Mouse (Mus musculus) kidney, postnatal 0 days (tissue): Measurements from ENCODE around the gene Kcnd2. TPM values are rescaled to one million over a fixed set of nuclear protein-coding genes. Genes with fewer than 3 reads are reported as not detected.

Experiments
- ATAC-seq: fragments of 200-750 bp; cut with Nextera tagmentation; replicated peaks from 2 replicates; pipeline ENCODE4 v1.8.0; 2017; ENCODE audit warnings: low read depth, moderate number of reproducible peaks, moderate TSS enrichment, moderate library complexity; ENCODE audit not compliant: low FRiP score
- DNase-seq: peaks from one replicate; pipeline ENCODE4 v3.0.0-alpha.2; 2016; ENCODE audit warnings: low spot score
- H3K27ac ChIP-seq: fragments of 300-500 bp; sonication (generic); 2 replicates; pipeline ENCODE4 v1.5.1; 2014; ENCODE audit warnings: mild to moderate bottlenecking
- H3K27me3 ChIP-seq: fragments of 300-500 bp; sonication (generic); 2 replicates; pipeline ENCODE4 v1.6.1; 2014; ENCODE audit warnings: low read length, mixed read lengths; ENCODE audit not compliant: insufficient read depth
- H3K36me3 ChIP-seq: fragments of 300-500 bp; sonication (generic); 2 replicates; pipeline ENCODE4 v1.6.1; 2014; ENCODE audit warnings: low read length, mixed read lengths; ENCODE audit not compliant: insufficient read depth
- H3K4me1 ChIP-seq: fragments of 300-500 bp; sonication (generic); replicated peaks from 2 replicates; pipeline ENCODE4 v1.6.1; 2014; ENCODE audit warnings: antibody characterized with exemption, low read length, mixed read lengths; ENCODE audit not compliant: insufficient read depth
- H3K4me2 ChIP-seq: fragments of 300-500 bp; sonication (generic); 2 replicates; pipeline ENCODE4 v1.6.1; 2014; ENCODE audit warnings: mild to moderate bottlenecking, low read length, moderate library complexity, mixed read lengths
- H3K4me3 ChIP-seq: fragments of 300-500 bp; sonication (generic); replicated peaks from 2 replicates; pipeline ENCODE4 v1.5.1; 2014; ENCODE audit warnings: low read depth, low read length
- H3K9ac ChIP-seq: fragments of 300-500 bp; sonication (generic); 2 replicates; pipeline ENCODE4 v1.6.1; 2014; ENCODE audit warnings: low read depth, low read length
- H3K9me3 ChIP-seq: fragments of 300-500 bp; sonication (generic); replicated peaks from 2 replicates; pipeline ENCODE4 v1.6.1; 2016; ENCODE audit warnings: low read length, inconsistent platforms, mixed read lengths
- CTCF ChIP-seq: IDR thresholded peaks from 2 replicates; pipeline ENCODE4 v1.5.1; 2016; ENCODE audit warnings: antibody characterized with exemption, low read depth, mild to moderate bottlenecking, moderate library complexity
- WGBS: fragments of 180-500 bp; shearing (Covaris S2); extraction: QIAGEN DNeasy Blood & Tissue Kit; methylation state at CpG from one replicate; pipeline ENCODE4 v1.1.7; 2014; 5-methylcytosine and 5-hydroxymethylcytosine counted together
- polyA plus RNA-seq: library from polyadenylated mRNA; unstranded; fragments of >200 nt; fragmentation: Nextera tagmentation; extraction: Ambion mirVana; gene quantifications from 2 replicates; pipeline ENCODE4 v1.2.1, GENCODE M21; 2015

Kcnd2 gene
- polyA plus RNA-seq, 1 experiment from 2014 or later, result 1.9 TPM

DNA sequence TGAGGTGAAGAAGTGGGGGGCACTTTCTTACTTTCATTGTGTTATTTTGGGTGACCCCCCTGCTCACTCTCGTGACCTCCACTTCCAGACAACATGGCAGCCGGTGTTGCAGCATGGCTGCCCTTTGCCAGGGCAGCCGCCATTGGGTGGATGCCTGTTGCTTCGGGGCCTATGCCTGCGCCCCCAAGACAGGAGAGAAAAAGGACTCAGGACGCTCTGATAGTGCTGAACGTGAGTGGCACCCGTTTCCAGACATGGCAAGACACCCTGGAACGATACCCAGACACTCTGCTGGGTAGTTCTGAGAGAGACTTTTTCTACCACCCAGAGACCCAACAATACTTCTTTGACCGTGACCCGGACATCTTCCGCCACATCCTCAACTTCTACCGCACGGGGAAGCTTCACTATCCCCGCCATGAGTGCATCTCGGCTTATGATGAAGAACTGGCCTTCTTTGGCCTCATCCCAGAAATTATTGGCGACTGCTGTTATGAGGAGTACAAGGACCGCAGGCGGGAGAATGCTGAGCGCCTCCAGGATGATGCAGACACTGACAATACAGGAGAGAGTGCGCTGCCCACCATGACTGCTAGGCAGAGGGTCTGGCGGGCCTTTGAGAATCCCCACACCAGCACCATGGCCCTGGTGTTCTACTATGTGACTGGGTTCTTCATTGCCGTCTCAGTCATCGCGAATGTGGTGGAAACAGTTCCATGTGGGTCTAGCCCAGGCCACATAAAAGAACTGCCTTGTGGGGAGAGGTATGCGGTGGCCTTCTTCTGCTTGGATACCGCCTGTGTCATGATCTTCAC is 1.1 kb downstream of the Kcnd2 start:
- no peak overlapping the region for H3K4me2 ChIP-seq
- 96% methylated on average over 27 of the region's 27 CpGs for WGBS
- TF ChIP-seq CTCF, result no peak
- DNase-seq (no peak), ATAC-seq (no peak)
- no peak overlapping the region for H3K4me3 ChIP-seq
- no peaks in the 10 kb centered on the region for H3K36me3 ChIP-seq
- no peaks in the 10 kb centered on the region for H3K4me1 ChIP-seq
- no peaks in the 10 kb centered on the region; the same call in 1 of the 2 replicates for H3K27me3 ChIP-seq
- H3K9me3 ChIP-seq, result no peaks in the 10 kb centered on the region
- no peak overlapping the region for H3K9ac ChIP-seq
- no peak overlapping the region for H3K27ac ChIP-seq

DNA sequence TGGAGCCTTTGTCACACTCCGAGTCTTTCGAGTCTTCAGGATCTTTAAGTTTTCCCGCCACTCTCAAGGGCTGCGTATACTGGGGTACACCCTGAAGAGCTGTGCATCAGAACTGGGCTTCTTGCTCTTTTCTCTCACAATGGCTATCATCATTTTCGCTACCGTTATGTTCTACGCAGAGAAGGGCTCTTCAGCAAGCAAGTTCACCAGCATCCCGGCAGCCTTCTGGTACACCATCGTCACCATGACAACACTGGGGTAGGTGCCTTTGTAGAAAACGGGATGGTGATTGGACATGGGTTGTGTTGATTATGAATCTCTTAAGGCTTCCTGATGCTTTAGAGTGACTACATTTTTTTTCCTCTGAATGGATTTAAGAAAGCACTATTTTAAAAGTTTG is 1.9 kb downstream of the Kcnd2 start:
- no peak for DNase-seq
- Histone ChIP-seq H3K9me3 (no peaks in the 10 kb centered on the region), H3K4me3 (no peak overlapping the region), H3K4me1 (no peaks in the 10 kb centered on the region), H3K9ac (no peak overlapping the region), H3K4me2 (no peak overlapping the region), H3K27me3 (no peaks in the 10 kb centered on the region; the same call in 1 of the 2 replicates), H3K36me3 (no peaks in the 10 kb centered on the region), H3K27ac (no peak overlapping the region)
- no peak for ATAC-seq
- TF ChIP-seq CTCF, result no peak
- 95% methylated on average over 10 of the region's 10 CpGs for WGBS

DNA sequence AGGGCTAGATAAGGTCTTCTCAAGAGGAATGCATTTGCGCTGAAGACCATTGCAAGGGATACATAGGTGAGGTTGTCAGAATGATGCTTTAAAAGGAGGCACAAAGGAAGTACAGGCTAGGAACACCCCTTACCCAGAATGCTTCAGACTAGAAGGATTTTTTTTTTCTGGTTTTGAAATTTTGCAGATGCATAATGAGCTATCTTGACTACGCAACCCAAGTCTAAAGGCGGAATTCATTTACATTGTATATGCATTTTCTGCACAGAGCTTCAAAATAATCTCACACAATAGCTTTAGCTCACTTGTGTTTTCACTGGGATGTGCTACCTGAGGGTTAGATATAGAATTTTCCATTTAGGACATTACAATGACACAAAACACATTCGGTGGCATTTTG is 10.8 kb downstream of the Kcnd2 start:
- Histone ChIP-seq H3K4me2 (no peak overlapping the region), H3K27ac (no peak overlapping the region), H3K9ac (no peak overlapping the region), H3K27me3 (no peaks in the 10 kb centered on the region), H3K4me1 (no peaks in the 10 kb centered on the region), H3K4me3 (no peak overlapping the region), H3K9me3 (no peaks in the 10 kb centered on the region), H3K36me3 (no peaks in the 10 kb centered on the region)
- 94% methylated on average over 4 of the region's 4 CpGs for WGBS
- no peak for ATAC-seq
- DNase-seq, result no peak
- TF ChIP-seq CTCF, result no peak

DNA sequence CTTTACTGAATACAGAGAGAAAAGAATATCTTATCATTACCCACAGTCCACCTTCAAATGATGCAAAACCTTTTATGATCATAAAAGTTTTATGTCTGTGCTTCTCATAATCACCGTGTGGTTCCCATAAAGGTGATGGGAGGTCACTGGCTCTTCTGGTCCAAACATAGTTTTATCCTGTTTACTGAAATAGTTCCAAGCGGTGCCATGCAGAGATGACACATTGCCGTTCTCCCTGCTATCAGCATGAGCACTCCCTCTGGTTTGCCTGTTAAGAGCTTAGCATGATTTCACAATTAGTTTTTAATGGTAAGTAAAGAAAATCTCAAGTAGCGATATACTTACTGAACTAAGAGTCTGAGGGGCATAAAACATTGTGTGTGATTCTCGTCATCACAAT is 43.7 kb downstream of the Kcnd2 start:
- no peak overlapping the region for H3K4me2 ChIP-seq
- H3K9ac ChIP-seq, result no peak overlapping the region
- no peak overlapping the region for H3K27ac ChIP-seq
- WGBS, result 84% methylated on average over 5 of the region's 5 CpGs
- H3K9me3 ChIP-seq, result no peaks in the 10 kb centered on the region
- H3K4me3 ChIP-seq, result no peak overlapping the region
- no peak for TF ChIP-seq CTCF
- H3K36me3 ChIP-seq, result no peaks in the 10 kb centered on the region
- no peak for DNase-seq
- no peaks in the 10 kb centered on the region for H3K4me1 ChIP-seq
- ATAC-seq, result no peak
- H3K27me3 ChIP-seq, result no peaks in the 10 kb centered on the region

DNA sequence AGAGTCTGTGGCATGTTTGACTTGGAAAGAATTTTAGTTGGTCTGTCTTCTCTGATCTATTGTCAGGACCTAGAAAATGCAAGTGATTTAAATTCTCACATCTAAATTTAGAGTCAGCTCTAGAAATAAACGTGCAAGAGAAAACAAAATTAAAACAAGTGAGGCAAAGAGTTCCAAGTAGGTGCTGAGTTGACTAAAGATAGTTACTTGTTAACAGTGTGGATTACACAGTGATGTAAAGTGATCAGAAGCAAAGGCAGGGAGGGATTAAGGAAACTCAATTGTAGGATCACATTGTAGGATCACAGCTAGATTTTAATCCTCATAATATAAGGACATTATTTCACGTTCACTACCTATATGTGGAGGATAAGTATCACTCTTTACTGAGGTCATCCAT is 52.6 kb downstream of the Kcnd2 start:
- H3K4me3 ChIP-seq, result no peak overlapping the region
- TF ChIP-seq CTCF, result no peak

DNA sequence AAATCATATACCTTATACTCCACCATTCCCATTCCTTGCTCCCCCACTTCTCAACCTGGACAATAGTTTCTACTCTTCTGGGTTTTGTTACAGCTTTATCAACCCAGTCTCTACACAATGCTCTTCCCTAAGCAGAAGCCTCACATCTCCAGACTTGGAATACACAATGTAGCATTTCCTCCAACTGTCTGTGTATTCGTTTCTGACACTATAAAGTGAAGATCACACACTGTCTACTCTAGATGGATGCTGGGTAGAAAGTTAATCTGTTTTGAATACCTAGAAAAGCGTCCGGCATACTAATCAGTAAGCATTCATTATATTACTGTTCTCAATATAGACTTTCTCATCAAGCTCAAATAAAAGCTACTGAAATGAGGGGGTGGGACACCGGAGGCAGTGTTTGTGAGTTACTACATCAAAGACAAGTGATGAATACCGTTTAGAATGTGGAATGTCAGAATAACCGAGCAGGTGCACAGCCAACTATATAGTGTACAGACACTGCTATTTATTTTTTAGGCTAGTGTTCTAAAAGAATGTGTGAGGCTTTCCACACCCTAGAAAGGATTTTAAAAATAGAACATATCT is 62.1 kb downstream of the Kcnd2 start:
- Histone ChIP-seq H3K27ac (no peak overlapping the region), H3K4me3 (no peak overlapping the region), H3K4me1 (no peaks in the 10 kb centered on the region), H3K36me3 (no peaks in the 10 kb centered on the region), H3K9me3 (no peaks in the 10 kb centered on the region), H3K4me2 (no peak overlapping the region), H3K9ac (no peak overlapping the region), H3K27me3 (no peaks in the 10 kb centered on the region)
- DNase-seq (no peak), ATAC-seq (no peak)
- TF ChIP-seq CTCF, result no peak
- 76% methylated on average over 6 of the region's 6 CpGs for WGBS

More for the DNA sequence above, 52.6 kb downstream of the Kcnd2 start:
- Histone ChIP-seq H3K4me1 (no peaks in the 10 kb centered on the region), H3K27ac (no peak overlapping the region), H3K27me3 (no peaks in the 10 kb centered on the region), H3K36me3 (no peaks in the 10 kb centered on the region), H3K9me3 (no peaks in the 10 kb centered on the region), H3K9ac (no peak overlapping the region), H3K4me2 (no peak overlapping the region)
- DNase-seq, result no peak
- no peak for ATAC-seq
- 50% methylated on average over 2 of the region's 2 CpGs for WGBS
